In genomic region chr14:68848506-68848905, GRCm38 (mm10) we compare ENCODE assay signal across 28 mouse cellular contexts.
"Had no signal": no experiment of that assay in that cellular context is flagged by ENCODE, and none has a peak within 500 bp of the region (broad histone marks: within the 10 kb centered on the region; RNA-seq: fewer than 3 reads in every experiment).

No protein-coding gene starts in this region.

- H3K27ac ChIP-seq: gastrocnemius, adult 2 months; heart, embryonic 10.5 days; heart, embryonic 15.5 days; hindbrain, embryonic 10.5 days; hindbrain, embryonic 12.5 days; hindbrain, embryonic 14.5 days; intestine, embryonic 15.5 days; layer of hippocampus, adult 2 months; left cerebral cortex, adult 2 months; limb, embryonic 10.5 days; limb, embryonic 12.5 days; liver, embryonic 12.5 days; liver, embryonic 14.5 days had no signal

- H3K4me3 ChIP-seq: gastrocnemius, adult 2 months; heart, embryonic 10.5 days; heart, embryonic 12.5 days; heart, embryonic 15.5 days; hindbrain, embryonic 10.5 days; hindbrain, embryonic 12.5 days; intestine, embryonic 15.5 days; layer of hippocampus, adult 2 months; left cerebral cortex, adult 2 months; limb, embryonic 10.5 days; limb, embryonic 12.5 days; liver, embryonic 12.5 days had no signal

- DNase-seq: gastrocnemius, adult 2 months; gastrocnemius, postnatal 10 days; gastrocnemius, postnatal 25 days; heart, adult 18-20 months; heart, postnatal 14 days; heart, postnatal 4 days; kidney, adult 18-20 months; kidney, adult 8-10 months; kidney, postnatal 10 days; kidney, postnatal 25 days; kidney, postnatal 4 days; liver had no signal

- H3K4me2 ChIP-seq: heart, embryonic 12.5 days; heart, embryonic 15.5 days; hindbrain, embryonic 12.5 days; hindbrain, embryonic 14.5 days; intestine, embryonic 15.5 days; limb, embryonic 12.5 days; liver, embryonic 12.5 days had no signal

- ATAC-seq: hindbrain, embryonic 16.5 days; inflammation-experienced regulatory T-cells, adult 6 months; intestine, embryonic 15.5 days; intestine, postnatal 0 days; liver, embryonic 12.5 days had no signal

- H3K36me3 ChIP-seq: heart, embryonic 10.5 days; heart, embryonic 12.5 days; heart, embryonic 15.5 days; hindbrain, embryonic 10.5 days; hindbrain, embryonic 12.5 days; intestine, embryonic 15.5 days; limb, embryonic 10.5 days; limb, embryonic 12.5 days; liver, embryonic 12.5 days had no signal

- H3K4me1 ChIP-seq: heart, embryonic 12.5 days; hindbrain, embryonic 10.5 days; hindbrain, embryonic 12.5 days; intestine, embryonic 15.5 days; limb, embryonic 10.5 days; limb, embryonic 12.5 days; liver, embryonic 12.5 days had no signal

- H3K27me3 ChIP-seq: heart, embryonic 12.5 days; heart, embryonic 15.5 days; hindbrain, embryonic 12.5 days; intestine, embryonic 15.5 days; limb, embryonic 12.5 days; liver, embryonic 12.5 days had no signal

- H3K9me3 ChIP-seq: heart, embryonic 10.5 days; heart, embryonic 12.5 days; heart, embryonic 15.5 days; hindbrain, embryonic 10.5 days; hindbrain, embryonic 12.5 days; intestine, embryonic 15.5 days; limb, embryonic 10.5 days; limb, embryonic 12.5 days; liver, embryonic 12.5 days had no signal

- H3K9ac ChIP-seq: heart, embryonic 12.5 days; heart, embryonic 15.5 days; hindbrain, embryonic 12.5 days; hindbrain, embryonic 14.5 days; intestine, embryonic 15.5 days; limb, embryonic 12.5 days; liver, embryonic 12.5 days; liver, embryonic 14.5 days had no signal
